Mouse (Mus musculus): ENCODE data around the gene Gipc3.

Gene Gipc3

GRCm38 (mm10) chr10:81299585-81300351 is 43.3 kb downstream of the Gipc3 start:
- DNase-seq: peak; percentile 76 to 90

GRCm38 (mm10) chr10:81298369-81299100 is 44.5 kb downstream of the Gipc3 start:
- DNase-seq: peak in 1 of 2 experiments; percentile 46

DNA sequence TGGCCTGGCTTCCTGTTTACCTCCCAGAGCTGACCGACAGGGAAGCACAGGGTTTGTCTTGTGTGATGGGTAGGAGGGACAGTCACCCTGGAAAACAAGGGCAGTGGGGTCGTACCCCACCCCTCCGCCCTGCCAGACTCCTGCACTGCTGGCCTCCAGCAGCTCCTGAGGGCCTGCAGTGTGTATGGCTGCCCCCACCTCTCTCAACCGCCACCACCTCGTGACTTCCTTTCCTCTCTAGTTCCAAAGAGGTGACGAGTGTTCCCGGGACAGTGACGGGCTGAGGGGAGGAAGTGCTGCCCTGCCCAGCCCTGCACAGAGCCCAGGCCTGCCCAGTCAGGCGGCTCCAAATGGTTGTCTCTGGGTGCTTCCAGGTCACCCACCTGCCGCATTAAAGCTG is 45.2 kb downstream of the Gipc3 start:
- peak; percentile 68 to 90 for DNase-seq

- no peak for DNase-seq
Measured at GRCm38 (mm10) chr10:81297246-81297645, 45.8 kb downstream of the Gipc3 start.

GRCm38 (mm10) chr10:81295185-81295584 is 47.9 kb downstream of the Gipc3 start:
- no peak for DNase-seq

- DNase-seq: no peak
Measured at GRCm38 (mm10) chr10:81294442-81294841, 48.6 kb downstream of the Gipc3 start.

DNA sequence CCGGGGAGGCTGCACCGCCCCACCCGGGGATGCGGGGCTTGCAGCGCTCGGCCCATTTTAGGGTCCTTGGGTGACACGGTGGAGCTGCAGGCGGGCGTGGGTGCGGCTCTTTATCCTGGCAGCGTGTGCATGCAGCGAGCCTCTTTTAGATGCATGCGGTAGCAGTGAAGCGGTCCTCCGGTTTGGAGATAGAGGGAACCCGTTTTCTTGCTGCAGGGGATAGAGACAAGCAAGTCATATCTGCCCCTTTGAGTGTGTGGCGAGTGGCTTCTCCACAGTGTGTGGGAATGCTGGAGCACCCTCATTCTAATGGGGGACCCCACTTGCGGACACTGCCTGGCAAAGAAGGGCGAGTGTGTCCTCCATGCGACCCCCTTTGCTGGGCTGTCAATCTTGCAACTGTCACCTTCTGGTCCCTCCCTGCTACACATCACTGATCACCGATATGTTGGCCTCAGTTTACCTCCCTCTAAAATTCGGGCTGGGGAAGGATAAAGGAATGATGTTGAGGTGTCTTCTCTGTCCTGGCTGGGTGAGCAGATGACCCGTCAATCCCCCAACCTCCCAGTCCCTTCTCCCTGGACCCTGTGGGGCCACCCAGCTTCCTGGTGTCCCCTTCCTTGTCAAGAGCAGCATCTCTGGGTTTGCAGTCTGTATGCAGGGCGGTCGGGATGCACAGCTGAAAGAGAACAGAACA is 49.6 kb downstream of the Gipc3 start:
- DNase-seq: no peak

GRCm38 (mm10) chr10:81292554-81293333 is 50.3 kb downstream of the Gipc3 start, which contains the start of gene Pip5k1c:
Gene Pip5k1c (plus strand): TSS chr10:81292963.
- peak; percentile 99 to 100 for DNase-seq

DNA sequence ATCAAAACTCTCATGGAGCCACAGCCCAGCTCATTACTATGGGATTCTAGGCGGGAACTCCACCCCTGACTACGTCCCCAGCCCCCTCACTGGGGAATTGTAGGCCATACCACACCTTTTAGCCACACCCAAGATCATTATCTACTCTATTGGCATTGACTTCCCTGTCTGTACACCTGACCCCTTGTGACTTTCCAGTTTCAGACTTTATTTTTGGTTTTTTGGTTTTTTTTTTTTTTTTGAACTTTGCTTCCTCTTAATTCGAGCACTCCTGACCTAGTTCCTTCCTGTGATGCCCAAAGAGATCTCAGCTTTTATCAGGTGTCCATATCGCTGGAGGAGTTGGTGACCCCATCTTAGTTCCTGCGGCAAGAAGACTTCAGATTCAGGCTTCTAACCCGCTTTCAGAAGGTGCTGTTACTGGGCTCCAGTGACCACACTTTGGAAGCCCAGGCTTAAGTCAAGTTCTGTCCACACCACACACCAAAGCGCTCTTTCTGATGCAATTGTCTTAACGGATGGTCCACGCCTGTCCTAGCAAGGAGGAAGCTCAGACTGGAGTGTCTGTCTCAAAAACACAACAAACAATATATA is 51.5 kb downstream of the Gipc3 start, which contains the start of gene Tjp3:
TSS of gene Tjp3 (minus strand) at position 71 of the 594 bp plus-strand sequence.
- DNase-seq: peak in 1 of 2 experiments; percentile 45

DNA sequence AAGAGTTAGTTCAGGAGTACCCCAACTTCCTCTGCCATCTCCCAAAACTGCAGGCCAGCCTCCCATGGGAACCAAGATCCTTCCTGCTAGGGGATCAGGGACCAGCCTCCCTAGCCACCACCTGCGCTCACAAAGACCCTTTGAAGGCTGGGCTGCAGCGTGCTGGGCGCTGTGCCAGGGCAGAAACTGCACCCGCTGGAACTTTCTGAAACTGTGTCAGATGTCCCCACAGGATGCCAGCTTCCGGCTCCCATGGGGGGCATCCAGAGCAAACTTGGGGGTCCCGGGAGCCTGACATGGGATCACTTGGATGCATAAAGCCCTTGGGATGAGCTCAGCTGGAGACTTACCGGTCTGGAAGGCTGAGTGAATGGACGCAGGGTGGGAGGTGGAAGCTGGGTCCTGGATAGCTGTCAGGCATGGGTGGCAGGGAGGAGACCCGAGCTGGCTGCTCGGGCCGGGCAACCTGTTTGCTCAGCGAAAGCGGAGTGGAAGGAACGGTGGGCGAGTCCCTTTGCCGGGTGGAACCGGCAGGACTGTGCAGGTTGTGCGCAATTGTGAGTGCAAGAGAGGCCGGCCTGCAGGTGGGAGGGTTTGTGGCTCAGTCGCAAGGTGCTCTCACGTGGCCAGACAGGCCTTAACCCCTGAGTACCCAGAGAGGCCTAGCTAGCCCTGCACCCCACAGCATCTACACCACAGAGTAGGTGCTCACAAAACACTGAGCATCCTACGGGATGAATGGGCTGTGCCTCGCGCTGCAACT is 52.2 kb downstream of the Gipc3 start:
- DNase-seq: peak; percentile 48 to 85

GRCm38 (mm10) chr10:81289811-81290210 is 53.3 kb downstream of the Gipc3 start:
- DNase-seq: peak in 1 of 2 experiments; percentile 65

- DNase-seq: peak; percentile 75 to 78
Measured at GRCm38 (mm10) chr10:81289278-81289677, 53.8 kb downstream of the Gipc3 start.

GRCm38 (mm10) chr10:81288601-81289000 is 54.5 kb downstream of the Gipc3 start:
- DNase-seq: peak in 1 of 2 experiments; percentile 67

GRCm38 (mm10) chr10:81287513-81288157 is 55.4 kb downstream of the Gipc3 start:
- peak in 1 of 2 experiments; percentile 66 for DNase-seq

- peak; percentile 79 to 82 for DNase-seq
Measured at GRCm38 (mm10) chr10:81286586-81286985, 56.5 kb downstream of the Gipc3 start.

DNA sequence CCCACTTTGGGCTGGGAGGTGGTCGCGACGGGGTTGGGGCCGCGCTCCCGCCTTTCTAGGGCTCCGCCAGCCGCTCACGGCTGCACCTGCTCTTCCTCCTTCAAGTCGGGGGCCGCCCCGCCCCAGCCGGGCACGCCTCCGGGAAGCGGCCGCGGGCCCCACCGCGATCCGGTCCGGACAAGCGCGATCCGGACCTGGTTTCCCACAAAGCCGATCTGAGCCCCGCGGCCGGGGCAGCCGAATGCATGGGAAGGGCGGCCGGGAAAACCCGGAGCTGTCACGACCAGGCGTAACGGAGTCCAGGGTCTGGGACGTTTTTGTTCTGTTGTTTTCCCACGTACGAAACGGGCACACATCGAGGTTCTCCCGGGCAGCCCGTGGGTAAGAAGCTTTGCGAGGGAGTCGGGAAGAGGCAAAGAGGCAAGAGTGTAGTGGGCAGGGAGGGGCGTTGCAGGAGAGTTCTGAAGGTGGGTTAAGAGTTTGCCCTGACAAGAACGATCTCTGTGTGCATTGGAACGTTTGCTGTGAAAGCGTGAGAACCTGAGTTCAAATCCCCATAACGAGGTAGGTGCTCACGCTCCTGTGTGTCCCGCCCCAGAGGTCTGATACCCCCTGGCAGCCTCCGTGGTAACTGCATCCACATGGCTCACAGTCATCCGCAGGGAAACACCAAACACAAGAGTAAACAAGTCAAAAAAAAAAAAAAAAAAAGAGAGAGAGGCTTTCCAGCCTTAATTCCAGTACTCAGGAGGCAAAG is 57.2 kb downstream of the Gipc3 start:
- DNase-seq: peak; percentile 93 to 95
